Mouse (Mus musculus): ENCODE data around the gene Tom1. TPM values are rescaled to one million over a fixed set of nuclear protein-coding genes. Genes with fewer than 3 reads are reported as not detected.

The Tom1 gene
- polyA plus RNA-seq, 1 experiment, result 25.4 TPM

- TF ChIP-seq CTCF (IDR thresholded peaks at IDR 0.05; ENCODE audit: borderline replicate concordance, extremely low read depth, insufficient read depth, insufficient read length) (no peak), POLR2A (IDR thresholded peaks at IDR 0.05; ENCODE audit: borderline replicate concordance, extremely low read depth, insufficient read depth, insufficient read length, poor library complexity, severe bottlenecking) (no peak)
- DNase-seq (ENCODE audit: low read depth), result no peak
Observed at GRCm38 (mm10) chr8:75016422-75016821, 17.1 kb upstream of the Tom1 start.

GRCm38 (mm10) chr8:75018274-75018972, 15.1 kb upstream of the Tom1 start:
- TF ChIP-seq POLR2A (IDR thresholded peaks at IDR 0.05; ENCODE audit: borderline replicate concordance, extremely low read depth, insufficient read depth, insufficient read length, poor library complexity, severe bottlenecking), result no peak
- no peak for TF ChIP-seq CTCF (IDR thresholded peaks at IDR 0.05; ENCODE audit: borderline replicate concordance, extremely low read depth, insufficient read depth, insufficient read length)
- no peak for DNase-seq (ENCODE audit: low read depth)

- DNase-seq (ENCODE audit: low read depth), result no peak
- TF ChIP-seq POLR2A (IDR thresholded peaks at IDR 0.05; ENCODE audit: borderline replicate concordance, extremely low read depth, insufficient read depth, insufficient read length, poor library complexity, severe bottlenecking) (no peak), CTCF (IDR thresholded peaks at IDR 0.05; ENCODE audit: borderline replicate concordance, extremely low read depth, insufficient read depth, insufficient read length) (peak; percentile 18; the same call in 1 of the 2 replicates)
Observed at GRCm38 (mm10) chr8:75023660-75024316, 9.7 kb upstream of the Tom1 start.

- TF ChIP-seq CTCF (IDR thresholded peaks at IDR 0.05; ENCODE audit: borderline replicate concordance, extremely low read depth, insufficient read depth, insufficient read length) (no peak), POLR2A (IDR thresholded peaks at IDR 0.05; ENCODE audit: borderline replicate concordance, extremely low read depth, insufficient read depth, insufficient read length, poor library complexity, severe bottlenecking) (no peak)
Observed at GRCm38 (mm10) chr8:75025809-75026208, 7.7 kb upstream of the Tom1 start.

GRCm38 (mm10) chr8:75030453-75031024, 3.0 kb upstream of the Tom1 start:
- TF ChIP-seq CTCF (IDR thresholded peaks at IDR 0.05; ENCODE audit: borderline replicate concordance, extremely low read depth, insufficient read depth, insufficient read length), result peak; percentile 10; the same call in 1 of the 2 replicates
- TF ChIP-seq POLR2A (IDR thresholded peaks at IDR 0.05; ENCODE audit: borderline replicate concordance, extremely low read depth, insufficient read depth, insufficient read length, poor library complexity, severe bottlenecking), result no peak
- DNase-seq (ENCODE audit: low read depth), result no peak

More at GRCm38 (mm10) chr8:75025809-75026208, 7.7 kb upstream of the Tom1 start:
- no peak for DNase-seq (ENCODE audit: low read depth)

- DNase-seq (ENCODE audit: low read depth), result no peak
- TF ChIP-seq CTCF (IDR thresholded peaks at IDR 0.05; ENCODE audit: borderline replicate concordance, extremely low read depth, insufficient read depth, insufficient read length) (no peak), POLR2A (IDR thresholded peaks at IDR 0.05; ENCODE audit: borderline replicate concordance, extremely low read depth, insufficient read depth, insufficient read length, poor library complexity, severe bottlenecking) (no peak)
Observed at GRCm38 (mm10) chr8:75032961-75033360, 544 bp upstream of the Tom1 start.

- no peak for TF ChIP-seq POLR2A (IDR thresholded peaks at IDR 0.05; ENCODE audit: borderline replicate concordance, extremely low read depth, insufficient read depth, insufficient read length, poor library complexity, severe bottlenecking)
- no peak for TF ChIP-seq CTCF (IDR thresholded peaks at IDR 0.05; ENCODE audit: borderline replicate concordance, extremely low read depth, insufficient read depth, insufficient read length)
- DNase-seq (ENCODE audit: low read depth), result no peak
Observed at GRCm38 (mm10) chr8:75034285-75034684, 780 bp downstream of the Tom1 start.

- TF ChIP-seq POLR2A (IDR thresholded peaks at IDR 0.05; ENCODE audit: borderline replicate concordance, extremely low read depth, insufficient read depth, insufficient read length, poor library complexity, severe bottlenecking), result no peak
- no peak for TF ChIP-seq CTCF (IDR thresholded peaks at IDR 0.05; ENCODE audit: borderline replicate concordance, extremely low read depth, insufficient read depth, insufficient read length)
Observed at GRCm38 (mm10) chr8:75035640-75036039, 2.1 kb downstream of the Tom1 start.

GRCm38 (mm10) chr8:75038497-75038896, 5.0 kb downstream of the Tom1 start:
- TF ChIP-seq CTCF (IDR thresholded peaks at IDR 0.05; ENCODE audit: borderline replicate concordance, extremely low read depth, insufficient read depth, insufficient read length) (no peak), POLR2A (IDR thresholded peaks at IDR 0.05; ENCODE audit: borderline replicate concordance, extremely low read depth, insufficient read depth, insufficient read length, poor library complexity, severe bottlenecking) (no peak)
- no peak for DNase-seq (ENCODE audit: low read depth)

More at GRCm38 (mm10) chr8:75035640-75036039, 2.1 kb downstream of the Tom1 start:
- DNase-seq (ENCODE audit: low read depth), result no peak

GRCm38 (mm10) chr8:75039754-75040153, 6.2 kb downstream of the Tom1 start:
- no peak for DNase-seq (ENCODE audit: low read depth)
- TF ChIP-seq POLR2A (IDR thresholded peaks at IDR 0.05; ENCODE audit: borderline replicate concordance, extremely low read depth, insufficient read depth, insufficient read length, poor library complexity, severe bottlenecking), result no peak
- TF ChIP-seq CTCF (IDR thresholded peaks at IDR 0.05; ENCODE audit: borderline replicate concordance, extremely low read depth, insufficient read depth, insufficient read length), result no peak

GRCm38 (mm10) chr8:75042171-75042570, 8.7 kb downstream of the Tom1 start:
- DNase-seq (ENCODE audit: low read depth), result no peak
- TF ChIP-seq POLR2A (IDR thresholded peaks at IDR 0.05; ENCODE audit: borderline replicate concordance, extremely low read depth, insufficient read depth, insufficient read length, poor library complexity, severe bottlenecking), result no peak
- TF ChIP-seq CTCF (IDR thresholded peaks at IDR 0.05; ENCODE audit: borderline replicate concordance, extremely low read depth, insufficient read depth, insufficient read length), result no peak
